Mouse (Mus musculus) brain, embryonic 14.5 days (tissue): ENCODE data around the gene Olfr623.

ENCODE experiments used
- CTCF ChIP-seq: fragments of 200-500 bp; IDR thresholded peaks from 2 replicates; pipeline ENCODE4 v1.5.1; 2012; ENCODE audit warnings: inconsistent platforms, mild to moderate bottlenecking, moderate library complexity, borderline replicate concordance; ENCODE audit not compliant: insufficient read depth, insufficient read length; ENCODE audit errors: extremely low read depth
- POLR2A ChIP-seq: fragments of 200-500 bp; IDR thresholded peaks from 2 replicates; pipeline ENCODE4 v1.6.1; 2012; ENCODE audit warnings: mild to moderate bottlenecking, inconsistent platforms, borderline replicate concordance; ENCODE audit not compliant: poor library complexity, insufficient read depth, insufficient read length, severe bottlenecking; ENCODE audit errors: extremely low read depth

GRCm38 (mm10) chr7:103671091-103671490 is 7.6 kb upstream of the Olfr623 start, which contains the start of gene Olfr624:
- TF ChIP-seq CTCF: no peak
- no peak for TF ChIP-seq POLR2A
